8 mouse cellular contexts compared by ENCODE assay signal in the genomic region with DNA sequence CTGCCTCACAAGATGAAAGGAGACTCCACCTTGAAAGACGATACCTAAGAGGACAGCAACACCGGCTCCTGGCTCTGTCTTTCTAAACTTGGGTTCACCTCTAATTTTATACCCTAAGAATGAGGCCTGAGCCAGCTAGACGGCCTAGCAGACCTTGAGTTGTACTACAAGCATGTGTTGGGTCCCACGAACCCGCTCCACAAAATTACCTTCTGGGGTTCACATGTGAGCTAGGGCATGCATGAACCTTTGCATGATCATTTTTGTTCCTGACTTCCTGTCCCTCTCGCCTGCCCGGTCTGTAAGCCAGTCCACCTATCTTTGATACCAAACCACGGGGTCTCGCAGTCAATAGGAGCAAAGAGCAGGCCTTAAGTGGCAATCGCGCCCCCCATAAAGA. TPM values are rescaled to one million over a fixed set of nuclear protein-coding genes. Genes with fewer than 3 reads are reported as not detected.
DNase-seq lines count a peak whose midpoint lies in the region; ATAC-seq lines count a peak whose summit lies in the region.

No protein-coding gene starts in this region.

- no peaks in the 10 kb centered on the region for H3K27me3 ChIP-seq in kidney, embryonic 14.5 days (ENCODE audit: control insufficient read depth, insufficient read depth, low read length)
- H3K27me3 ChIP-seq in forebrain, embryonic 15.5 days, result no peaks in the 10 kb centered on the region

- 2% methylated on average over 11 of the region's 11 CpGs for WGBS in kidney, embryonic 14.5 days
- WGBS in forebrain, embryonic 15.5 days, result 2% methylated on average over 11 of the region's 11 CpGs

- peaks cover 4% of the 10 kb centered on the region; the same call in 1 of the 2 replicates for H3K4me1 ChIP-seq in kidney, embryonic 14.5 days (ENCODE audit: control insufficient read depth, insufficient read depth, low read length)
- peaks cover 19% of the 10 kb centered on the region for H3K4me1 ChIP-seq in forebrain, embryonic 15.5 days

- peak overlapping the region; percentile 55 for H3K4me2 ChIP-seq in kidney, embryonic 14.5 days (replicated peaks; ENCODE audit: low read depth, low read length)
- peak overlapping the region; percentile 85 for H3K4me2 ChIP-seq in forebrain, embryonic 15.5 days (replicated peaks)

- H3K9ac ChIP-seq in kidney, embryonic 14.5 days (ENCODE audit: low read depth, low read length), result peak overlapping the region; percentile 78
- H3K9ac ChIP-seq in forebrain, embryonic 15.5 days (replicated peaks), result peak overlapping the region; percentile 72

- no peaks in the 10 kb centered on the region for H3K9me3 ChIP-seq in kidney, embryonic 14.5 days (ENCODE audit: control insufficient read depth, low read length)
- no peaks in the 10 kb centered on the region for H3K9me3 ChIP-seq in forebrain, embryonic 15.5 days

- peak overlapping the region; percentile 90 for H3K4me3 ChIP-seq in kidney, embryonic 14.5 days (ENCODE audit: low read length)
- H3K4me3 ChIP-seq in forebrain, embryonic 15.5 days, result peak overlapping the region; percentile 68

- no peak for ATAC-seq in kidney, embryonic 14.5 days (ENCODE audit: low FRiP score, low TSS enrichment)
- peak; percentile 2 for ATAC-seq in activated CD4-positive, CD25-positive, alpha-beta regulatory T cell, adult 4 months
- ATAC-seq in forebrain, embryonic 15.5 days (replicated peaks), result no peak
- ATAC-seq in megakaryocyte progenitor cell, adult 5-6 weeks (replicated peaks; ENCODE audit: poor library complexity), result peak; percentile 5

- H3K27ac ChIP-seq in kidney, embryonic 14.5 days (ENCODE audit: low read depth, low read length), result peak overlapping the region; percentile 63; the same call in 1 of the 2 replicates
- H3K27ac ChIP-seq in forebrain, embryonic 15.5 days (replicated peaks), result peak overlapping the region; percentile 83

- peaks cover 35% of the 10 kb centered on the region for H3K36me3 ChIP-seq in kidney, embryonic 14.5 days (ENCODE audit: control insufficient read depth, insufficient read depth, low read length)
- H3K36me3 ChIP-seq in forebrain, embryonic 15.5 days, result peaks cover 35% of the 10 kb centered on the region

- no peak for DNase-seq in kidney, adult 9 months
- DNase-seq in adrenal gland, postnatal 4 days (ENCODE audit: low spot score in 2 of 2), result no peak
- DNase-seq in adrenal gland, postnatal 36 days, result no peak
- no peak for DNase-seq in urinary bladder, postnatal 10 days (ENCODE audit: low spot score)

RNA-seq across cellular contexts. Expression of a gene that starts 0.7 kb away (rescaled TPM):
- polyA plus RNA-seq in kidney, embryonic 14.5 days (2014; fragmentation: Nextera tagmentation; extraction: Ambion mirVana), result 458 and 601 TPM in 2 replicates
- polyA plus RNA-seq in activated CD4-positive, CD25-positive, alpha-beta regulatory T cell, adult 4 months (2017; shearing (Covaris generic)), result 100 to 1,000 TPM in 1 of 2 experiments, 10 to 100 TPM in 1; 19.2 to 305 TPM
- 363 and 387 TPM in 2 replicates for polyA plus RNA-seq in forebrain, embryonic 15.5 days (2015; fragmentation: Nextera tagmentation; extraction: Ambion mirVana)
- total RNA-seq in megakaryocyte progenitor cell, adult 5-6 weeks (2015), result 43.7 and 97.0 TPM in 2 replicates
- not detected in 2 replicates for total RNA-seq in megakaryocyte progenitor cell, adult 5-6 weeks (2017)
- total RNA-seq in adrenal gland, postnatal 4 days (2021), result 10 to 100 TPM; 82.9 to 84.6 TPM
- 10 to 100 TPM; 66.6 to 85.5 TPM for total RNA-seq in adrenal gland, postnatal 36 days (2021)

RNA-seq across cellular contexts. Expression of a gene that starts 0.9 kb away (rescaled TPM):
- 211 and 282 TPM in 2 replicates for polyA plus RNA-seq in kidney, embryonic 14.5 days (2014; fragmentation: Nextera tagmentation; extraction: Ambion mirVana)
- polyA plus RNA-seq in activated CD4-positive, CD25-positive, alpha-beta regulatory T cell, adult 4 months (2017; shearing (Covaris generic)), result 100 to 1,000 TPM; 144 to 327 TPM
- polyA plus RNA-seq in forebrain, embryonic 15.5 days (2015; fragmentation: Nextera tagmentation; extraction: Ambion mirVana), result 312 and 316 TPM in 2 replicates
- total RNA-seq in megakaryocyte progenitor cell, adult 5-6 weeks (2015), result 198 and 211 TPM in 2 replicates
- total RNA-seq in megakaryocyte progenitor cell, adult 5-6 weeks (2017), result 202 and 219 TPM in 2 replicates
- total RNA-seq in adrenal gland, postnatal 4 days (2021), result 10 to 100 TPM; 35.9 to 37.9 TPM
- 10 to 100 TPM; 33.5 to 41.7 TPM for total RNA-seq in adrenal gland, postnatal 36 days (2021)

RNA-seq across cellular contexts. Expression of a gene that starts 11.3 kb away (rescaled TPM):
- 271 and 274 TPM in 2 replicates for polyA plus RNA-seq in kidney, embryonic 14.5 days (2014; fragmentation: Nextera tagmentation; extraction: Ambion mirVana)
- 100 to 1,000 TPM; 149 to 492 TPM for polyA plus RNA-seq in activated CD4-positive, CD25-positive, alpha-beta regulatory T cell, adult 4 months (2017; shearing (Covaris generic))
- 105 and 106 TPM in 2 replicates for polyA plus RNA-seq in forebrain, embryonic 15.5 days (2015; fragmentation: Nextera tagmentation; extraction: Ambion mirVana)
- 539 and 573 TPM in 2 replicates for total RNA-seq in megakaryocyte progenitor cell, adult 5-6 weeks (2015)
- 216 and 275 TPM in 2 replicates for total RNA-seq in megakaryocyte progenitor cell, adult 5-6 weeks (2017)
- 100 to 1,000 TPM; 419 to 443 TPM for total RNA-seq in adrenal gland, postnatal 4 days (2021)
- 100 to 1,000 TPM; 504 to 546 TPM for total RNA-seq in adrenal gland, postnatal 36 days (2021)

RNA-seq across cellular contexts. Expression of a gene that starts 28.5 kb away (rescaled TPM):
- 45.6 and 55.1 TPM in 2 replicates for polyA plus RNA-seq in kidney, embryonic 14.5 days (2014; fragmentation: Nextera tagmentation; extraction: Ambion mirVana)
- 10 to 100 TPM; 17.2 to 18.7 TPM for polyA plus RNA-seq in activated CD4-positive, CD25-positive, alpha-beta regulatory T cell, adult 4 months (2017; shearing (Covaris generic))
- 90.9 and 96.7 TPM in 2 replicates for polyA plus RNA-seq in forebrain, embryonic 15.5 days (2015; fragmentation: Nextera tagmentation; extraction: Ambion mirVana)
- total RNA-seq in megakaryocyte progenitor cell, adult 5-6 weeks (2015), result 33.6 and 34.0 TPM in 2 replicates
- total RNA-seq in megakaryocyte progenitor cell, adult 5-6 weeks (2017), result 51.5 and 64.3 TPM in 2 replicates
- 100 to 1,000 TPM; 109 to 118 TPM for total RNA-seq in adrenal gland, postnatal 4 days (2021)
- total RNA-seq in adrenal gland, postnatal 36 days (2021), result 100 to 1,000 TPM; 108 to 117 TPM

Comparison
In these comparisons a context has a peak if more than half of its experiments do, and no peak if none do; other contexts are left out.
1. ATAC-seq: peak in activated CD4-positive, CD25-positive, alpha-beta regulatory T cell, adult 4 months (single experiment) and megakaryocyte progenitor cell, adult 5-6 weeks (single experiment); none in kidney, embryonic 14.5 days (single experiment) and forebrain, embryonic 15.5 days (single experiment).
2. RNA of a gene that starts 0.9 kb away (total RNA-seq): 198 to 219 TPM in megakaryocyte progenitor cell, adult 5-6 weeks; 33.5 to 41.7 TPM in adrenal gland, postnatal 36 days and 35.9 to 37.9 TPM in adrenal gland, postnatal 4 days; every median in the first group is over 4 times any median in the second.